Mouse (Mus musculus) forebrain, embryonic 13.5 days (tissue): ENCODE results near the gene Fam219b. TPM values are rescaled to one million over a fixed set of nuclear protein-coding genes. Genes with fewer than 3 reads are reported as not detected.

ENCODE experiments used
- ATAC-seq: fragments of 200-750 bp; cut with Nextera tagmentation; 2 replicates; pipeline ENCODE4 v1.8.0; 2017
- H3K27ac ChIP-seq: fragments of 300-500 bp; sonication (generic); 2 replicates; pipeline ENCODE4 v1.5.1; 2015; ENCODE audit warnings: inconsistent platforms, mild to moderate bottlenecking, moderate library complexity
- H3K27me3 ChIP-seq: fragments of 300-500 bp; sonication (generic); 2 replicates; pipeline ENCODE4 v1.6.1; 2015; ENCODE audit warnings: mild to moderate bottlenecking, inconsistent platforms
- H3K36me3 ChIP-seq: fragments of 300-500 bp; sonication (generic); 2 replicates; pipeline ENCODE4 v1.6.1; 2015; ENCODE audit warnings: mild to moderate bottlenecking, inconsistent platforms; ENCODE audit not compliant: poor library complexity, severe bottlenecking
- H3K4me1 ChIP-seq: fragments of 300-500 bp; sonication (generic); 2 replicates; pipeline ENCODE4 v1.6.1; 2015; ENCODE audit warnings: inconsistent platforms
- H3K4me2 ChIP-seq: fragments of 300-500 bp; sonication (generic); 2 replicates; pipeline ENCODE4 v1.6.1; 2015; ENCODE audit warnings: inconsistent platforms, mild to moderate bottlenecking, moderate library complexity
- H3K4me3 ChIP-seq: fragments of 300-500 bp; sonication (generic); 2 replicates; pipeline ENCODE4 v1.5.1; 2015; ENCODE audit warnings: mild to moderate bottlenecking, inconsistent platforms
- H3K9ac ChIP-seq: fragments of 300-500 bp; sonication (generic); 2 replicates; pipeline ENCODE4 v1.6.1; 2015; ENCODE audit warnings: mild to moderate bottlenecking, inconsistent platforms
- H3K9me3 ChIP-seq: fragments of 300-500 bp; sonication (generic); replicated peaks from 2 replicates; pipeline ENCODE4 v1.6.1; 2016; ENCODE audit warnings: inconsistent platforms
- WGBS: fragments of 180-500 bp; shearing (Covaris S2); methylation state at CpG from one replicate; pipeline ENCODE4 v1.1.7; 2015; 5-methylcytosine and 5-hydroxymethylcytosine counted together
- polyA plus RNA-seq: library from polyadenylated mRNA; unstranded; fragments of >200 nt; fragmentation: Nextera tagmentation; extraction: Ambion mirVana; gene quantifications from 2 replicates; pipeline ENCODE4 v1.2.1, GENCODE M21; 2015

Gene Fam219b
- polyA plus RNA-seq, 1 experiment from 2014 or later, result 20.1 TPM

DNA sequence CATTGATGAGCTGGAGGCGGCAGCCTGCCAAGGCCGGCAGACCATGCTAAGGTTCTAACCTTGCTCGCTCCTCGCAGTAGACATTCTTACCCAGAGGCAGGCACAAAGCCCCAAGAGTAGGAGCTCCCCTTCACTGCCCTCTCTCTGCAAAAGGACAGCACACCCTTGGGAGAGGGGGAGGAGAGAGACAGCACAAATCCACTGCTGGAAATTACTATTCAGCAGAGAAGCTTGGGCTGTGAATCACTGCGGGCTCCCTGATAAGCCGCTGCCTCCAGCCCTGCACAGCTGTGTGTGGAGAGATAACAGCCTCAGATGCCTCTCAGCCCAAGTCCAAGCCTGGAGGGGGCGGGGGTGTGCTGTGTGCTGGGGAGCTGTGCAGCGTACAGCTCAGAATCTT lies 31.6 kb upstream of the Fam219b start:
- peak overlapping the region; percentile 78 for H3K27ac ChIP-seq
- no peaks in the 10 kb centered on the region for H3K36me3 ChIP-seq
- peaks cover 54% of the 10 kb centered on the region for H3K4me1 ChIP-seq
- H3K27me3 ChIP-seq, result peaks cover 54% of the 10 kb centered on the region
- peak; percentile 57 for ATAC-seq
- peak overlapping the region; percentile 88 for H3K4me2 ChIP-seq
- WGBS, result 3% methylated on average over 8 of the region's 8 CpGs
- peak overlapping the region; percentile 41; the same call in 1 of the 2 replicates for H3K9ac ChIP-seq
- H3K4me3 ChIP-seq, result peak overlapping the region; percentile 7; the same call in 1 of the 2 replicates
- no peaks in the 10 kb centered on the region for H3K9me3 ChIP-seq

DNA sequence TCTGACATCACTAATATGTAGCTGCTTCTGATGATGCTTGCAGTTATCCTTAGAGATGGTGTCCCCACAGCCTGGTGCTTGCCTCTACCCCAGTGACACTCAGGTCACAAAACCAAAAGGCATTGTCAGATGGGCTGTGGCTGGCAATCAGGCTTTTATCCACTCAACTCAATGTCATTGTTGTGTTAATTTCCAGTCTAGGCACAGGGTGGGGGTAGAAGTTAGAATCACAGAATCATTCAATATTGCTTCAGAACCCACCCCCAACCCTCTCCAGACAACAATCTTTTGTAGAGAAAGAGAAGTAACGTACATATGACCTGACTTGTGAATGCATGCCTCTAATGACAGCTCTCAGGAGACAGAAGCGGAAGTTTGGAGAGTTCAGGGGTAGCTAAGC lies 26.8 kb upstream of the Fam219b start:
- Histone ChIP-seq H3K4me1 (peaks cover 5% of the 10 kb centered on the region), H3K9me3 (no peaks in the 10 kb centered on the region), H3K9ac (no peak overlapping the region), H3K4me3 (no peak overlapping the region), H3K27me3 (peaks cover 15% of the 10 kb centered on the region), H3K36me3 (no peaks in the 10 kb centered on the region), H3K4me2 (no peak overlapping the region), H3K27ac (no peak overlapping the region)
- WGBS, result 65% methylated on average over 2 of the region's 2 CpGs
- ATAC-seq, result no peak

DNA sequence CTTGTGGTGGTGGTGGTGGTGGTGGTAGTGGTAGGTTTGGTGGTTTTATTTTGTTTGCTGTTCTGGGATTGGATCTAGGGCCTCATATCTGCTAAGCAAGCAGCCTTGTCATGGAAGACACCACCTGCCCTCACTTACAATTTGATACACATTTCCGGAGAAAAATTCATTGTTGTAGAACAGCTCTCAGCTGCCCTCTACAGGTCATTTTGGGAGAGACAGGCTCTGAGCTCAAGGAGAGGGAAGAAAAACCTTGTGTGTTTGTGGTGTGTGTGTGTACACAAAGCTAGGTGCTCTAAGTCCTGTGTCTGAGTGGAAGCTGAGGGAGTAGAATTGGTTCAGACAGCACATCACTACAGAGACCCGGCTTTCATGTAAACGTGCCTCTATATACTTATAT lies 20.2 kb upstream of the Fam219b start:
- no peak overlapping the region for H3K9ac ChIP-seq
- peak overlapping the region; percentile 19 for H3K27ac ChIP-seq
- H3K9me3 ChIP-seq, result no peaks in the 10 kb centered on the region
- peak; percentile 17; the same call in 1 of the 2 replicates for ATAC-seq
- no peaks in the 10 kb centered on the region for H3K36me3 ChIP-seq
- peaks cover 8% of the 10 kb centered on the region for H3K4me1 ChIP-seq
- 10% methylated on average over 3 of the region's 3 CpGs for WGBS
- no peak overlapping the region for H3K4me3 ChIP-seq
- no peaks in the 10 kb centered on the region for H3K27me3 ChIP-seq
- H3K4me2 ChIP-seq, result no peak overlapping the region

DNA sequence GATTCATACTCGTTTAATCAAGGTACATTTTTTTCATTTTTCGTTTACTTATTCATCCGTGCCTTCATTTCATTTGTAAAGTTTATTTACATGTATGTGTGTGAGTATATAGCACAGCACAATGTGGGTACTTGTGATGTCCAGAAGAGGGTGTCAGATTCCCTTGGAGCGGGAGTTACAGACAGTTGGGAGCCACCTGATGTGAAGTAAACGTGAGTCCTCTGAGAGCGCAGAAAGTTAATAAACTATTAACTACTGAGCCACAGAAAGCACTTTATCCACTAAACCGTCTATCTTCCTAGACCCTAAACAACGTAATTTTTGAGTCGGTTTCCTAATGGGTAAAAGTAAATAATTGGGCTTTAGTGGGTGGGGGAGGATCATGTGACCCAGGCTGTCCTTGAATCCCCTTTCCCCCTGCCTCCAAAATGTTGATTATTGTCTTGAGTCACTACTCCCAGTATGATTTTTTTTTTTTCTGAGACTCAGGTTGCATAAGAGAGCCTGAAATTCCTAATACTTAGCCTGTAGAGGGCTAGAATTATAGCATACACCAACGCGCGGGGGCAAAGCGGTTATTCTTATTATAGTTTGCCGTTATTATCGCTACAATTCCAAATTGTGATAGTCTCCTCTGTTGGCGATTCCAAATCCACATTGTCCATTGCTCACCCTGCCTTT lies 16.8 kb upstream of the Fam219b start:
- Histone ChIP-seq H3K27me3 (no peaks in the 10 kb centered on the region), H3K9me3 (no peaks in the 10 kb centered on the region), H3K9ac (peak overlapping the region; percentile 99), H3K4me2 (peak overlapping the region; percentile 74), H3K4me1 (peaks cover 36% of the 10 kb centered on the region), H3K27ac (peak overlapping the region; percentile 85), H3K36me3 (no peaks in the 10 kb centered on the region), H3K4me3 (peak overlapping the region; percentile 97)
- 23% methylated on average over 16 of the region's 16 CpGs for WGBS
- peak; percentile 46 for ATAC-seq

DNA sequence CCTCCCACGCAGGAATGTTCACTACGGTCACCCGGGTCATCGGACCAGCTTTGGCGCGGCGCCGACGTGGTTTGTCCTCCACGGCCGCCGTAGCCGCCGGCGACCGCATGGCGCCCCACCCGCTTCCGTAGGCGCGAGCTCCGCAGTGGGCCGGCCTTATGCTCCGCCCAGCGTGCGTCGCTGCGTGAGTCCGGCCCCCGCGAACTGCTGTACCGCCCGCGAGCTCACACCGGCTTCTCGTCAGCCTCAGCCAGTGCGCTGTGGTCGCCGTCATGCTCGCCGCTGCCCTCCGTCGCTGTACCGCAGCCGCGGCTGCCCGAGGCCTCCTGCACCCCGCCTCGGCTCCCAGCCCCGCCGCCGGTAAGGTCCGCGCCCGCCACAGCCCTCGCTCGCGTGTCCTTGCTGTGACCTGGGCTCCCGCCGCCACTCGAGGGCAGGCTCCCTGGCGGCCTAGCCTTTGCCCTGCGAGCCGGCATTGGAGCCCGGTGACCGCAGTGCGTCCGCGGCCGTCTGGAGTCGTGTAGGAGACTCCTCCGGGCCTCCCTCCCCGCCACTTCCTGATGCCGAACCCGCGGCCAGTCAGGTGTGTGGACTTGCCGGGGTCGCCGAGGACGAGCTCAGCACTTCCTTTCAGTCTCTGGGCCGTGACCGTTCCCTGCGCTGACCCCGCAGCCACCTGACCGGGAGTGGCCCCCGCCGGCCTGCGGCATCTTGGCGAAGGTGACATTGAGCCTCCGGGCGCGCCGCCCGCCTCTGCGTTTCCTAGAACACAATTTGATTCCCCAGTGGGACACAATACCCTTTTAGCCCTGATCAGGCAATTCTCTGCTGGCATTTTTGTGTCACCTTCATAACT lies 16.0 kb upstream of the Fam219b start, which contains the start of gene Cox5a:
TSS of gene Cox5a (plus strand) at position 219 of the 856 bp plus-strand sequence.
- Histone ChIP-seq H3K4me3 (peak within 1 kb of the TSS; percentile 97), H3K36me3 (no peaks in the 10 kb centered on the region), H3K27me3 (no peaks in the 10 kb centered on the region), H3K4me1 (peaks cover 40% of the 10 kb centered on the region), H3K27ac (peak within 1 kb of the TSS; percentile 85), H3K4me2 (peak within 1 kb of the TSS; percentile 74), H3K9me3 (no peaks in the 10 kb centered on the region), H3K9ac (peak within 1 kb of the TSS; percentile 99)
- ATAC-seq, result peak; percentile 97
- WGBS, result under 1% methylated on average over 94 of the region's 95 CpGs

DNA sequence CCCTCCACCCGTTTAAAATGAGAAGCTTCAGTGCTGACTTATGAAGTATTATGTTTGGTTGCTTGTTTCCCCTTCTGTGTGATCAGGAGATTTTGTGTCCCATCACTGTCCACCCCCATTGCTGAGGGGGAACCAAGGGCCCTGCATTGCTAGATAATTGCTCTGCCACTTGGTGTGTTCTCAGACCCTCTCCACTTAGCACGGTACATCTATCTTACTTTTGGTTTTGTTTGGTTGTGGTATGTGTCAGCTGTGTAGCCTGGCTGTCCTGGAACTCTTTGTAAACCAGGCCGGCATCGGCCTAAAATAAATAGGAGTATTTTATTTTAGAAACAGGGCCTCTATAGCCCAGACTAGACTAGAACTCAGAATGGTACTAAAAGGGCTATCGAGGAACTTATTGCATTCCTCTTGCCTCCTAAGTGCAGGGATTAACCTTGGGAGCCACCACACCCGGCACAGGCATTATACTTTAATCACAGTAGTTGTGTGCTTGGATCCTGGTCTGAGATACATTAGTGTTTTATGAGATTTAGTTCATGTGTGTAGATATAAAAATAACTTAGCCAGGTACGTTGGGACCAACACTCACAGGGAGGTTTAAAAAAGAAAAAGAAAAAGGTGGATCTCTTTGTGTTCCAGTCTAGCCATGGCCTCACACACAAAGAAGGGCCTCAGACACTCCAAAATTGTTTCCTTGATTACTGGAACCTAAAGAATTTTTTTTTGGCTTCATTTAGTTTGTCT lies 15.0 kb upstream of the Fam219b start:
- WGBS, result 40% methylated on average over 7 of the region's 7 CpGs
- Histone ChIP-seq H3K4me2 (peak overlapping the region; percentile 74), H3K4me3 (peak overlapping the region; percentile 97), H3K27me3 (no peaks in the 10 kb centered on the region), H3K9me3 (no peaks in the 10 kb centered on the region), H3K36me3 (no peaks in the 10 kb centered on the region), H3K4me1 (peaks cover 40% of the 10 kb centered on the region), H3K27ac (peak overlapping the region; percentile 85; the same call in 1 of the 2 replicates), H3K9ac (peak overlapping the region; percentile 99)
- no peak for ATAC-seq

DNA sequence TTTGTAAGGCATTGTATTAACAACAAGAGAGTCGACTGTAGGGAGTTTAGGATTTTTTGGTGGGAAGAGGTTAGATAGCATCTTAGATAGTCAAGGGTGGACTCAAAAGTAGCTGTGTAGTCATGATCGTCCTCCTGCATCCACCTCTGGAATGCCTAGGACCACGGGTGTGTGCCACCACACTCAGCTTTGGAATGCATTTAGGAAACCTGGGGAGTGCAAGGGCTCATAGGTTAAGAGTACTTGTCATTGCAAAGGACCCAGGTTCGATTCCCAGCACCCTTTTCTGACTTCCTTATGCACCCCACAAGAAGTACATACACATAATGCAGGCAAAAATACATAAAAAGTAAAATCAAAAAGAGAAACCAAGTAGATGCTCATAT lies 14.5 kb upstream of the Fam219b start:
- Histone ChIP-seq H3K27ac (no peak overlapping the region), H3K27me3 (no peaks in the 10 kb centered on the region), H3K4me3 (peak overlapping the region; percentile 97), H3K36me3 (no peaks in the 10 kb centered on the region), H3K9me3 (no peaks in the 10 kb centered on the region), H3K9ac (peak overlapping the region; percentile 99), H3K4me1 (peaks cover 40% of the 10 kb centered on the region), H3K4me2 (peak overlapping the region; percentile 74)
- no peak for ATAC-seq
- WGBS, result 92% methylated on average over 4 of the region's 4 CpGs

DNA sequence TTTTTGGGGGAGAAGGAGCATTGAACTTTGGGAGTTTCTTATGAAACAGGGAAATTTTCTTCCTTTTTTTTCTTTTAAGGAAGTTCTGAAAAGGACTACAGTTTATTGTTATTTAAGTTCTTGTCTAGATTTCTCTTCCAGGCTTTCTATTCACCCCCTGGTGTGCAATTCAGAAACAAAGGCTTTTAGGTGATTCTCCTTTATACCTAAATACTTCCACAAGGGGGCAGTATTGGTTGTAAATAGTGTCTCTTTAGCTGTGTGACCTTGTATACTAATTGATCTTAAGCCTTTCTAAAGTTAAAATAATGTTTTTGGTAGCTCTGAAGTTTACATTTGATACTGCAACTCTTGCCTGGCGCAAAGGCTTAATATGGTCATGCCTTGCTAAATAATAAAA lies 13.6 kb upstream of the Fam219b start:
- Histone ChIP-seq H3K4me3 (no peak overlapping the region), H3K36me3 (0 out of 2 replicates have a peak, but pooled peaks cover 2% of the 10 kb centered on the region), H3K9ac (no peak overlapping the region), H3K4me2 (no peak overlapping the region), H3K9me3 (no peaks in the 10 kb centered on the region), H3K27ac (no peak overlapping the region), H3K27me3 (no peaks in the 10 kb centered on the region), H3K4me1 (peaks cover 49% of the 10 kb centered on the region)
- ATAC-seq, result no peak
- 88% methylated on average over 1 of the region's 1 CpGs for WGBS

DNA sequence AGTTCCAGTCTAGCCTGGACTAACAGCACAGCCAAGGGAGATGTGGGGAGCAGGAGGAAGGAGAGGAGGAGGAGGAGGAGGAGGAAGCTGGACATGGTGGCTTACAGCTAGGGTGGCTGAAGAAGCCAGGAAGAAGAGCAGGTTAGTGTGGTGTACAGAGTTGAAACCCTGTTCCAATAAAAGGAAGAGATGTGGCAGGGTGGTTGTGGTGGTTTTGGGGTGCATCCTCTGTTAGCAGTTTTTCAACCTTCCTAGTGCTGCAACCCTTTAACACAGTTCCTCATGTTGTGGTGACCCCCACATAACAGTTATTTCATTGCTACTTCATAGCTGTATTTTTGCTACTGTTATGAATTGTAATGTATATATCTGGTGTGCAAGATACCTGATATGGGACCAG lies 12.9 kb upstream of the Fam219b start:
- Histone ChIP-seq H3K27me3 (no peaks in the 10 kb centered on the region), H3K27ac (no peak overlapping the region), H3K36me3 (peaks cover 7% of the 10 kb centered on the region; the same call in 1 of the 2 replicates), H3K4me1 (peaks cover 50% of the 10 kb centered on the region), H3K9ac (no peak overlapping the region; the same call in 1 of the 2 replicates), H3K4me3 (no peak overlapping the region), H3K4me2 (no peak overlapping the region), H3K9me3 (no peaks in the 10 kb centered on the region)
- ATAC-seq, result no peak

DNA sequence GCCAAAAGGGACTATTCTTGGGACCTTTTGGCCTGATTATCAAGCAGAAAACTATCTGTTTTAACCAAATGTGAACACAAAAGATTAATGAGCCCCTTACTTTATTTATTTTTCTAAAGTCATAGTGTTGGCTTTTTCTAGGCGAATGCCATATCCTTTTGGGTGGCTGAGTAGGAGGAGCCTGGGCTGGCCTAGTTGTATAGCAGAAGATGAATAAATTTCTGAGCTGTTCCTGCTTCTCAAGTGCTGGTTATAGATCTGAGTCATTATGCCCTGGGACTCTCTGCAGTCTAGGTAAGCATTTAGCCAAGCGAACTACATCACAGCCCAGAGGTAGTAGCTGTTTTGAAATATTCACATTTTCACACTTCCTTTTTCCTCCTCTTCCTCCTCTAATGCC lies 11.8 kb upstream of the Fam219b start:
- Histone ChIP-seq H3K4me3 (no peak overlapping the region), H3K9ac (no peak overlapping the region), H3K27ac (no peak overlapping the region), H3K9me3 (no peaks in the 10 kb centered on the region), H3K36me3 (peaks cover 10% of the 10 kb centered on the region; the same call in 1 of the 2 replicates), H3K27me3 (no peaks in the 10 kb centered on the region), H3K4me1 (peaks cover 48% of the 10 kb centered on the region), H3K4me2 (no peak overlapping the region)
- ATAC-seq, result no peak
- WGBS, result 86% methylated on average over 2 of the region's 2 CpGs

DNA sequence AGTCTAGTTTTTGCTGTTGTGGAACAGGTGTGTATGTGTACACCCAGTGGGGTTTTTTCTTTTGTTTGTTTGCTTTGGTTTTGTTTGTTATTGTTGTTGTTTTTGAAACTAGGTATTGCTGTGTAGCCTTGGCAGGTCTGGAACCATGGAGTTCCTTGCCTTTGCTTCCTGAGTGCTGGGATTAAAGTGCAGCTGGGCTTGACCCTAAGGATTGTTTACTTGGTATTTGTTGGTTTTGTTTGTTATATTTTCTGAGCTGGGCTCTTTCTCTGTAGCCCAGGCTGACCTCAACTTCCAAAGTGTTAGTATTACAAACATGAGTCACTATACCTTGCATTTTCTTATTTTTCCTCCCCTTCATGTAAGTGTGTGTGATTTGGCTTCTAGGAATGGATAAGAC lies 10.9 kb upstream of the Fam219b start:
- Histone ChIP-seq H3K27ac (no peak overlapping the region), H3K4me1 (peaks cover 46% of the 10 kb centered on the region), H3K4me2 (no peak overlapping the region), H3K9ac (no peak overlapping the region), H3K27me3 (no peaks in the 10 kb centered on the region), H3K4me3 (no peak overlapping the region), H3K36me3 (peaks cover 17% of the 10 kb centered on the region), H3K9me3 (no peaks in the 10 kb centered on the region)
- no peak for ATAC-seq

DNA sequence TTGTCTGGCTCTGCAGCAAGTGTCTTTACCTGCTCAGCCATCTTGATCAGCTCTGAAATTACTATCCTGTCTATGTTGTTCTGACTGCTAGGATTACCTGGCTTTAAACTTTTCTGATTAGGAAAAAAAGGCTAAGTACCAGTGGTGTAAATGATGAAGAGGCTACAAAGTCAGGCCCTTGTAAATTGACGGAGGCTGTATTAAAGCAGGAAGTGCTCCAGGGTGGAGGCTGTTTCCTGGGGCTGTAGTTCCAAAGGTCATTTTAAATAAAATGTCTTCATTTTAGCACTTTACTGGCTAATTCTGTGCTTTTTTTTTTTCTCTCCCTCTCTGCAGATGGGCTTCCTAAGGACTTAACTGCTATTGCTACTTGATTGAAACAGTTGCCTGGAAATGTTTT lies 5.4 kb upstream of the Fam219b start:
- peaks cover 55% of the 10 kb centered on the region for H3K36me3 ChIP-seq
- no peak overlapping the region for H3K4me3 ChIP-seq
- no peaks in the 10 kb centered on the region for H3K27me3 ChIP-seq
- no peak overlapping the region for H3K9ac ChIP-seq
- H3K4me1 ChIP-seq, result peaks cover 16% of the 10 kb centered on the region
- 91% methylated on average over 1 of the region's 1 CpGs for WGBS
- no peak for ATAC-seq
- H3K27ac ChIP-seq, result no peak overlapping the region
- no peaks in the 10 kb centered on the region for H3K9me3 ChIP-seq
- H3K4me2 ChIP-seq, result no peak overlapping the region
